Mouse (Mus musculus): Measurements from ENCODE around the gene Mapkap1. TPM values are rescaled to one million over a fixed set of nuclear protein-coding genes. Genes with fewer than 3 reads are reported as not detected.

Gene Mapkap1
- polyA plus RNA-seq, 1 experiment = 35.9 TPM

DNA sequence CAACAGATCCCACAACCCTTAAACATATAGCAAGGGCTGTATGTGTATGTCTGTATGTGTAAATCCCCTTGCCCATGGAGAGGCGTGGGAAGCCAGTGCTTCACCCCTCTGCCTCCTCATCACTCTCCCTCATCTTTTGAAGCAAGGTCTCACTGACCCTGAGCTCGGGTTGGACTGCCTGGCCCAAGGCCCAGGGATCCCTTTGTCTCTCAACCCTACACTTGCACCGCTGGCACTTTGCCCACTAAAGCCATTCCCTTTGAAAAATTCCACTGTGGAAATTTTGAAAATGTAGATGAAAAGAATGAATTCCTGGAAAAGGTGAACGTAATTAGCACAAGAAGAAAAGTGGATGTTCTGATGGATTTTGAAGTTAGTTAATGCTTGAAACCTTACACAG, 159.6 kb downstream of the Mapkap1 start:
- DNase-seq (ENCODE audit: low read depth, low spot score) = no peak
- WGBS = 53% methylated on average over 4 of the region's 4 CpGs

DNA sequence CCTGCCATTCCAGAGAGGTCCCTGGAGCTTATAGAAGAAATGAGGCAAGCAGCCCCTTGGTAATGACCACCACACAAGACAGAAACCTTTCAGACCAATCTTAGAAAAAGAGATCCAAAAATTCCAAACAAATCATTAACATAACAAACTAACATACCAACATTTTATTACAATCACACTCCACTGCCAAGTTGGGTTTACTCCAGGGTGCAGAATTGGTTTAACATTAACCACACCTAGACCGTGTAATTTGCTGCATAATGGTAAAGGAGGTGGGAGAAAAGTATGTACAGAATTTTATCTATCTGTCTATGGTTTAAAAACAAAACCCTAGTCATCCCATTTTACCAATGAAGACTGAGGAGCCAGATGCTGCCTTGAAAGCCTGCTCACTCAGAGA, 160.0 kb downstream of the Mapkap1 start:
- DNase-seq (ENCODE audit: low read depth, low spot score) = no peak

DNA sequence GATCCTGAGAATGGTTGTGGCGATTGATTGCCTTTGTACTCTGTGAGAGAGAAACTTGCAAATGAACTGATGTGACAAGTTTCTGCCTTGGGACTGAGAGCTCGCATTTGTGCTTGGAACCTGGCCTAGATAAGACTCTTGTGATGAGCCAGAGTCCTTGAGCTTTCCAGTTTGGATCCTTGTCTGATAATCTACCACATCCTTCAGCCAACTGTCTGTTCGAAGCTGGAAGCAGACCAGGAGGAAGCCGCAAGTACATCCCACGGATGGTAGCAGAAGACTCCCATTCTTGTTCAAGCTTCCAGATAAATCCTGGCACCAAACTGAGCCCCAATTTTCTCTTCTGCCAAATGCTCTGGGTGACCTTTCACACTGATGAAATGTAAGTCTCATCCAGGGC, 162.6 kb downstream of the Mapkap1 start:
- no peak for DNase-seq (ENCODE audit: low read depth, low spot score)
- 70% methylated on average over 5 of the region's 5 CpGs for WGBS

More for the DNA sequence above, 160.0 kb downstream of the Mapkap1 start:
- WGBS = 24% methylated on average over 1 of the region's 1 CpGs

DNA sequence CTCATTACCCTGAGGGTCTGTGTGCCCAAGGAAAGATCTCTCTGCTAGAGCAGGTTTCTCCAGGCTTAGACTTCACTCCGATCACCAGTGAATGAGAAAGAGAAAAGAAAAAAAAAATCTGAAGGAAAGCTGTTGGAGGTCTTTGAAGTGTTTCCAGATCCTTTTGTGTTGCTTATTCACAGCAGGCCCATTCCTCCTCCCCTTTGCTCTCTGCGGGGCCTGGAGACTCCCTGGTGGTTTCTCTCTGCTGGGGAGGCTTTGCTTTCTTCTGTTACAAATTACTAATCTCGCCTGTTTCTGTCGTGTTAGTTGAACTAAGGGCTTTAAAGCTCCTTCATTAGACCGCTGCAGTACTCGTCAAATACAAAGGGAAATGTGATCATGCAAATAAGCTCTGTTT, 163.8 kb downstream of the Mapkap1 start:
- 72% methylated on average over 6 of the region's 6 CpGs for WGBS
- DNase-seq (ENCODE audit: low read depth, low spot score) = no peak

DNA sequence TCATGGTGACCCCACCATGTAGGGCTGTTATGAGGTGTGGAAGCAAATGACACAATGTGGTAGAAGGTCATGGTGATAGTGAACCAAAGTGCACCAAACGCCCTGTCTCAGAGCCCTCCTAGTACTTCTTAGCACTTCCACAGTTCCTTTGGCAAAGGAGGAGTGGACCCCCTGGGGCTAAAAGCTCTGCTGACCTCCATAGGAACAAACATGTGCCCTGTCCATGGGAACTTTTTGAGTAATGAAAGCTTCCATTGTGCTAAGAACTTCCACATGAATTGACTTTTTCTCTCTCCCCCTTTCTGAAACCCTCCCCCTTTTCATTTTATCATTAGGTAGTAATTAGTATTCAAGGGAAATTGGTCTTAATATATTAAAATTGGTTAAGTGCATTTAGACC, 164.5 kb downstream of the Mapkap1 start:
- 86% methylated on average over 1 of the region's 1 CpGs for WGBS
- no peak for DNase-seq (ENCODE audit: low read depth, low spot score)

DNA sequence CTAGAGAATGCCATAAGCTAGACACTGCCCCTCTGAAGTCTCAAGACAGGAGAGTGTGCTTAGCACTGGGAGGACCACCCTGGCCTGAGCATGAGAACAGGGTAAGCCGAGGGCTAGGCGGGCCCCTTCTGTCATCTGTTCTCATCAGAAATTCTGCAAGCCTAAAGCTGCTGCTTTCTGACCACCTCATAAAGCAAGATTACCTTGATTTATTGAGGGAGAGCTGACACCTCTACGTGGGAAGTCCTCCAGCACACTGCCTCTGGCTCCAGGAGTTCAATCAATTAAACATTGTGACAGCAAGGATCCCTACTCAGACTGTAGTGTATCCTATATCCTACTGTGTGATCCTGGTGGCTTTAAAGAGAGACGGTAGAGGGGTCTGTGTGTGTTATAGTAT, 166.5 kb downstream of the Mapkap1 start:
- 80% methylated on average over 4 of the region's 4 CpGs for WGBS
- no peak for DNase-seq (ENCODE audit: low read depth, low spot score)

DNA sequence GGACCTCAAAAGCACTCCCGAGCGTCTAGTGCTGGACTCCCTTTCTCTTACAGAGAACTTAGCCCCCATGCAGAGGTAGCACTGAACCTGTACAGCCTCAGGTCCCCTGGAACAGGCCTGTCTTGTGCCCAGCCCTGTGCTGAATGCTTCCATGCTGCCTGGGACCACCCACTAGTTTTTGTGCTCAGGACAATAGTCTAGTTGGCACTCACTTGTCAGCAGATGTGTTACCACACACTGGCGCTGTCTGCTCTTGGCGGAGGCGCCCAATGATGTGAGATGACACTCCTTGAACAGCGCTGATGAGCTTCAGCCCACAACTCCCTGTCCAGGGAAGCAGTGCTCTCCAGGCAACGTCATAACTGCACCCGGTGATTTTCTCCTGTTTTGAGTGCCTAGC, 182.0 kb downstream of the Mapkap1 start:
- WGBS = 86% methylated on average over 8 of the region's 8 CpGs
- DNase-seq (ENCODE audit: low read depth, low spot score) = no peak

DNA sequence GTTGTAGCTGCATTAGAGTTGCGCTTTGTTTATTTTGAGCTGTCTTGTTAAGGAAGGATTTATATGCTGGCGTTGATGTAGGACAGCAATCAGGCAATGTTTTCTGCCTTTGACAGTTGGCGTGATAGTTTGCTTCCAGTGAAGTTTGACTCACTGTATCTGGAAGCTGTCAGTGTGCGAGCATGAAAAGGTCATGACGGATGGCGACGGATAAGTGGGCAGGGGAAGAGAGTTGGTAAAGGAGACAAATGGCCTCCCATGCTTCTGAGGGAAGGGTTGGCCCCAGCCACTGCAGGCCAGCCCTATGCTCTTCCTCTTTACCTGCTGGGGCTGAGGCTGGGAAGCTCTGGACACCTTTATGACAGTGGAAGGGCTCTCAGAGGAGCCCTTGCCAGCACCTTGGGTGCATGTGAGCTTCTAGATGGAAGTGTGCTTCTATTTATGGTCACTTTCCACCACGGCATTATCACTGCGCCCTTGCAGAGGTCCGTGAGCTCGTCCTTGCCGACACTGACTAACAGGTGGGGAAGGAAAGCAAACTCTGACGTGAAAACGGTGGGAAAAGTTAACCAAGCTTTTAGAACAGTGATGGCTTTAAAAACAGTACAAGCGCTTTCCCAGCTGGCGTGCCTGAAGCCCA, 185.3 kb downstream of the Mapkap1 start:
- 76% methylated on average over 16 of the region's 16 CpGs for WGBS
- DNase-seq (ENCODE audit: low read depth, low spot score) = no peak

DNA sequence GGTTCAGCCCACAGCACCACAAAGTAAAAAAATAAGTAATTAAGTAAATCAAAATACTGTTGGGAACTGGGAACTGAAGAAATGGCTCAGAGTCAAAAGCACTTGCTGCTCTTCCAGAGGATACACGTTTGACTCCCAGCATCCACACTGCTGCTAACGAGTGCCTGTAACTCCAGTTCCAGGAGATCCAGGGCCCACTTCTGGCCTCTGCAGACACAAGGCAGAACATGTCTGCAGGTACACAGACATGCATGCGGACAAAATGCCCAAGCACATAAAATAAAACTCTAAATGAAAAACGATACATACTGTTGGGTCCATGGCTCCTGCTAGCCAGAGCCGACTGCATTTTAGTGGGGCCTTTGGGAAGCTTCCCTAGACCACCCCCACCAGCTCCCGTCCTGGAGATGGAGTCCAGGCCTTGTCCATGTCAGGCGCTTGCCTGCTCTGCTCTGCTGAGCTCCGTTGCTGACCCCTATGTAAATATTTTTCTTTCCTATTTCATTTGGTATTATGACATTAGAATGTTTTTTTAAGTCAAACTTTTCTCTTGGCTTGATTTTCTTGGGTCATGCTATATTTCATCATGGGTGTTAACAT, 185.9 kb downstream of the Mapkap1 start:
- WGBS = 70% methylated on average over 8 of the region's 8 CpGs
- no peak for DNase-seq (ENCODE audit: low read depth, low spot score)

DNA sequence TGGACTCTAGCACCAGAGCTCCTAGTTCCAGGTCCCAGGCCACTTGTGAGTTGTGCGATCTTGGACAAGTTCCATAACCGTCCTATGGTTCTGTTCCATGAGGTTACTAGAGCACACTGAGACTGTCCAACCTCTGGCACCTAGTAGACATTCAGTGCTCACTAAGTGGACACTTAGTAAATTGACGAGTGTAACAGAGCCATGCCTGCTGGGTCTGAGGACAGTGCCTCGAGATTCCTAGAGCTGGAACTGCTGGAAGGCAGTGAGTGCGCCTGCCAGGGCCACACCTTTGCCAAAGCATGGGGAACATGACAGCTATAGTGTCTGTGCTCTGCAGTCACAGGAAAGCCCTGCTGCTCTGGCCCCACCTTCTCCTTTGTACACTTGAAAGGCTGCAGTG, 187.4 kb downstream of the Mapkap1 start:
- DNase-seq (ENCODE audit: low read depth, low spot score) = no peak

DNA sequence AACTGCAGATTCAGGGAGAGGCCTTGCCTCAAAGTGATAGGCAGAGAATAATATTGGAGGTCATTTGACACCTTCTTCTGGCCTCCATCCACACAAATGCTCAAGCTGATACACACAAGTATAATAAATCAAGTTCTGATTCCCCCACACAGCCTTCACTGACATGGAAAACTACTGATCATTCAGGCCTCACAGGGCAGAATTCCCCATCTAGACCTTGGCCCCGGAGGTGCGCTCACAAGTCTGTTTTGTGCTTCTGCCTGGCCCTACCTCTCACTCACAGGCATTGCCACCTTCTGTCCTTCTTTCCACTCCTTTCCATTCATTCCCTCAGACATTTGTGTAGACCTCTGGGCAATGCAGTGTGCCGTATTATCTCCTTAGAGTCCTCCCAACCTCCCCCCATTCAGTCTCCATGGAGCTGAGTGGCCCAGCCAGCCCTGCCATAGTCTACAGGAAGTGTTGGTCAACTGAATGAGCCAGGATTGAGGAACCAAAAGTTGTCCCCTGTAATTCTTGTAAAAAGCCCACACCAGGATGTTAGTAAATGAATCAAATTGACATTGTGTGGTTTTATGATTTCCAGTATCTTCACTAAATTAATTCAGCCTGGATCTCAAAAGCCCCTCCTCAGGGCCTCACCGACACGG, 193.2 kb downstream of the Mapkap1 start:
- DNase-seq (ENCODE audit: low read depth, low spot score) = no peak
- 89% methylated on average over 5 of the region's 5 CpGs for WGBS

More for the DNA sequence above, 187.4 kb downstream of the Mapkap1 start:
- WGBS = 76% methylated on average over 5 of the region's 5 CpGs

DNA sequence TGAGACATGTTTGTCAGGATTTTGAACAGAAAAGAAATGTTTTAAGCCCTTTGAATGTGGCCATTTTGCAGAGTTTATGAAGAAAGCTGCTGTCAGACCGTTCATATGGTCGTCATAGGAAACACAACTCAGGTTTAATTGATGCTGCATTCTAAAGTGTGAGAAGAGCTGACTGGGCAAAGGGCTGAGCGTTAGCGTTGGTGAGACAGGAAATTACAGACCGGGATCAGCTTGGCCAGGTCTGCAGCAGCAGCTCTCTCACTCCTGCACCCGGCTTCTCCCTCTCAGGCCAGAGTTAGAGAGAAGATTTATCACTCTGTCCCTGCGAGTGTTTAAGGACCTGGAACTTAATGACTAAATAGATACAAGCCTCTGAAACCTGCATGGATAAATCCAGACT, 194.2 kb downstream of the Mapkap1 start:
- DNase-seq (ENCODE audit: low read depth, low spot score) = no peak
- WGBS = 42% methylated on average over 7 of the region's 7 CpGs

DNA sequence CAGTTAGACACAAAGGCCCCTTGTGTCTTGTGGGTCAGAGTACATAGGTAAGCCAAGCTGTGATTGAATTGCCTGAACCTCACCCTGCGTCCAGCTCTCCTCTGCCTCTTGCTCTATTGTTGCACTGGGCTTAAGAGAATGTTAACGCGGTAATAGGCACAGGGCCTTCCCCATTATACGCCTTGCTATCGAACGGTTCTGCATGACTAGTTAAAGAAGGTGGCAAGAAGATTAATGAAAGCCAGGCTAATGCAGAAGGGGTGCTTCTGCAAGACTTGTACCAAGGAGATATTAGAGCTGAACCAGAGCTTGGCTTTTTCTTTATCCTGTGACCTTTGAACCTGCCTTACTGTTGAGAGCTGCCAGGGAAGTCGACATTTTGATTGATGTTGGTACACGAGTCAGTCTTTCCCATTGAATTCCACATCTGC, 195.6 kb downstream of the Mapkap1 start:
- no peak for DNase-seq (ENCODE audit: low read depth, low spot score)

DNA sequence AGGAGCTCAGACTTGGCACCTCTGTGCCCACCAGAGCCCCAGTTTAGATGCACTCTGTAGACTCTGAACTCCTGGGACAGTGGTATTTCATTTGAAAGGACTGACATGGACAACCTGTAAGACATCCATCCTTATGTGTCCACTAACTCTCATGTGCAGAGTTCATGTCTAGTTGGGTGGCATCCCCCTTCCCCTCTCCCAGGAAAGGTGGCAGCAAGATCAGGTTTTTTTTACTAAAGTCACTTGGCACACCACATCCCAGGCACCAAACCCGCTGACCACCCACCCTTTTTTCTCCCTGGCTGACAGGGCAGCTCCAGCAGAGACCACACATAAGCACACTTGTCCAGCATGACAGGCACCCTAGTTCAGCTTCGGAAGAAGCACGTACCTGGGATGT, 196.3 kb downstream of the Mapkap1 start:
- WGBS = 93% methylated on average over 3 of the region's 3 CpGs

More for the DNA sequence above, 195.6 kb downstream of the Mapkap1 start:
- WGBS = 52% methylated on average over 8 of the region's 8 CpGs

DNA sequence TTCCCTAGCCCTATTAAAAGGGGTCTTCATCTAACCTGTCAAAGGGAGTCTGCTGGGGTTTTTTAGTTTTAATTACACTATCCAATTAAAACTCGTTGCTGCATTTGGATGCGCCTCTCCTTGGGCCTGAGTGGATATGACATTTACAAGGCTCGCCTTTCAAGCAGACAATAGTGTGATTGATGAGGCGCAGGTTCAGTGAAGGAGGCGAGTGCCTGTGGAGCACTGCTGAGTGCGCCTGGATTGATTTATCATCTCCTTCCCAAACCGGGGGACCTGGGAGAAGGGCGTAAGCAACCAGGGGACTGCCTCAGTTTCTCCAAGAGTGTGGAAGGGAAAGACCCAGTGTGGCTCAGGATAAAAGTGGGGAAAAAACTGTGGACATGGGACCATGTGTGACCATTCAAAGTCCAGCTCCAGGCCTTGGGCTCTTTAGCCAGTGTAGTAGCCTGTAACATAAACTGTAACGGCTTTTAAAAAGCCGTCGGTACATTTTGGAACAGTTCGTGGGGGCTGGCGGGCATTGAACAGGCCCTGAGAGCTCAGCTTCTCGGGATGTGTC, 197.2 kb downstream of the Mapkap1 start:
- 82% methylated on average over 14 of the region's 14 CpGs for WGBS

More for the DNA sequence above, 196.3 kb downstream of the Mapkap1 start:
- DNase-seq (ENCODE audit: low read depth, low spot score) = no peak

DNA sequence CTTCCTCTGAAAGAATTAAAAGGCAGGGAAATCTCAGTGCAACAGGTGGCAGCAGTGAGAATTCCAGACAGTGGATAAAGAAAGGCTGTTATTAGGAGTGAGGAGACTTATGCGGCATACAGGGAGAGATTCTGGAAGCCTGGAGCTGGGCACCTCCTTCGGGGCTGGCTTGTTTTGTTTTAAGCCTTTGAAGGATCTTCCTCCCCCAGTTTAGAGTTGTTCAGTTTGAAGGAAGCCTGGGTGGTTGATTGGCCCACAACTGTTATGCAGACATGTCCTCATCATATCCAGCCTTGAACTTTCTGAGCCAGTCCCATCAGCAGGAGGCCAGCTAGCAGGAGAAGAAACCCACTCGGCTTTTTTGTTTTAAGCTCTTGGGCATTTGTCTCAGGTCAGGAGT, 198.5 kb downstream of the Mapkap1 start:
- no peak for DNase-seq (ENCODE audit: low read depth, low spot score)
- 71% methylated on average over 3 of the region's 3 CpGs for WGBS

More for the DNA sequence above, 197.2 kb downstream of the Mapkap1 start:
- no peak for DNase-seq (ENCODE audit: low read depth, low spot score)

DNA sequence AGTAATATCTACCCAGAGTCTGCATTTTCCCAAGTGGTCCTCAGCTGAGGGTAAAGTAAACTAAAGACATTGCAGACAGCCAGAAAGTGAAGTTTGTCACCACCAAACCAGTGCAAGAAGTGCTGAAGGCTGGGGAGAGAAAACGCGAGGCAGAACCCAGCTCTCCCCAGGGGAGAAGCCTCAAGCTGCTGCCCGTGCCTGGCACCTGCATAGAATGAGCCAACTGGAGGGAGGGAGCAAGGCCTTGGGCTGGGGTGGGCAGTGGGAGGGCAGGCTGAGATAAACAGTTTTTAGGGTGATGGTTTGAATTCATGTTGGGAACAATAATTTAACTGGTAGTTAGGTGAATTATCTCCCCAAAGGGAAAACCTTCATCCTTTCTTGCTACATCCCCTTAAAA, 202.3 kb downstream of the Mapkap1 start:
- no peak for DNase-seq (ENCODE audit: low read depth, low spot score)
- 79% methylated on average over 3 of the region's 3 CpGs for WGBS

DNA sequence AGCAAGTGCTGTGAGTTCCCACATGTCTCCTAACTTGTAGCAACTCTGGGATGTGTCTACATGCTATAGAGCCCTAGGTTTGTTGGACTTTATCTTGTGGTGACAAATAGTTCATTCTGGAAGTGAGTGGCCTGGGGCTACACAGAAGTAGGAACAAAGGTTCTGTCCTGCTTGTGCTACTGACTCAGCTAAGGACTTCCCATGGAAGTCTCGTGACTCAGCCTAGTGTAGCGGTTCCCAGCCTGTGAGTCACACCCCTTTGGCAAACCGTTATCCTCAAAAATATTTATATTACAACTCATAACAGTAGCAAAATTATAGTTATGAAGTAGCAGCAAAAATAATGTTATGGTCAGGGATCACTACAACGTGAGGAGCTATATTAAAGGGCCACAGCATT, 202.9 kb downstream of the Mapkap1 start:
- 51% methylated on average over 4 of the region's 4 CpGs for WGBS
- DNase-seq (ENCODE audit: low read depth, low spot score) = no peak

DNA sequence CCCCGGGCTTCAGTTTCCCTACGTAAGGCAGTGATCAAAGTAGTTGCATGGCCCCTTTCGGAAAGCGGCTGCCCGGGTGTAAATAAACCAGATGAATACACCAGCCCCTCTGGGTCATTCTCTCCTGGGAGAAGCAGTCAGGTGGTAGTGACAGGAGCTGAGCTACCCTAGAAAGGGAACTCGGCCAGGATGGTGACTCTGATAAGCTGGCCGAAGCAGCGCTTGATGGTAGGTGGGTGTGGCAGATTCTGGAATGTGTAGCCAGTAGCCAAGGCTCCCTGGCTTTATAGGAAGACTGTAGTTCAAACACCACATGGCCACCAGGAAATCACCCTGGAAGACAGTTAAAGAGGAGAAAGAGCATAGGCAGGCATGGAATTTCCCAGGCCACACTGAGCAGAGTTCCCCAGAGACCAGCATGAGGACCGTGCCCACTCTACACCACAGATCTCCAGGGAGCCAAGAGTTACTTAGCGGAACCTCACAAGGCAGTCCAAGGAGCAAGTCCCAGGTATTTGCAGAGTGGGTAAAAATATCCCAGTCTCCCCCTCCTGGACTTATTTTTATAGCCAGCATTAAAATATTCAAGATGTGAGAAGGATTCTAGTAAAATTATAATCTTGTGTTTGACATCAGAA, 214.3 kb downstream of the Mapkap1 start:
- DNase-seq (ENCODE audit: low read depth, low spot score) = no peak
- 46% methylated on average over 10 of the region's 10 CpGs for WGBS

DNA sequence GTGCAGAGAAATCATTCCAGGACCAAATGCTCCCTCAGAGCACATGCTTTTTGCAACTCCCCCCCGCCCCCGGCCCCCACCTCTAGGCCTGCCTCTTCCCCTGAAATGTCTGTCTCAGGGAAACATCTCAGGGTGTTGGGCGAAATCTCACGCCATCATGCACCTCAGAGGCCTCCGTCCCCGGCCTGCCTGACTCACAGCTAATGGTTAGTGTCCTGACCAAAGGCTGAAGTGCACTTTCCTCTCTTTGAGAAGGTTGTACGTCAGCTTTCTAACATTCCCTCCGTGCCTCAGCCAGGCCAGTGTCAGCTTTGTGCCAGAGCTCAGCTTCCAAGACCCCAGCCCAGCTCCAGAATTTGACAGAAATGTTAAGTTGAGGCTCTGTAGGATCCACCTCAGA, 214.9 kb downstream of the Mapkap1 start:
- WGBS = 89% methylated on average over 8 of the region's 8 CpGs
- DNase-seq (ENCODE audit: low read depth, low spot score) = no peak

Data from large intestine, adult 2 months (tissue).